Mouse (Mus musculus): ENCODE measurements around the gene Foxc1. TPM values are rescaled to one million over a fixed set of nuclear protein-coding genes. Genes with fewer than 3 reads are reported as not detected.

Gene Foxc1
- total RNA-seq, 4 experiments from 2014 or later = 4.2 to 5.4 (median 5.0) TPM

DNA sequence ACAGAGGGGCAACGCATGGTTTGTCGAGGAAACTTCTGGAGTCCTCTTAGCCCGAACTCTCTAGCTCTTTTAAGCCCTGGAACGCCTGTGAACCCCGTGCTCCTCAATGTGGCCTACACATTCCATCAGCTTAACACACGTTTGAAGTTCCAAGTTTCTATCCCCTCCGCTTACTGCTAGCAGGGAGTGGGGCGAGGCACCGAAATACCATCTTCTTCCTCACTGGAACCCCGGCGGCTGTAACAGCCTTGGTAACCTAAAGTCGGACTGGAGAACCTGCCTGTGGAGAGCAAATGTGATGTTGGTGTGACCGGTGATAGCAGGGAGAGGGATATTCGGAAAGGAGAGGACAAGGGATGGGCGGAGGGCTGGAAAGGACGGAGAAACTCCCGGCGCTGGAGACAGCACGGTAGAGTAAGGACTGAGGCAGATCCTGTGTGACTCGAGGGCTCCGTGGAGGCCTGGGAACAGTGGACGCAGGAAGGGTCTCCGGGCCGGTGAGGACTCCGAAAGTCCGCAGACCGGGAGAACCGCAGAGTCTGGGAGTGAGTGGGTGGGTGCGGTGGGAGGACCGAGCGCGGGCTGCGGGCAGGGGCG, 504 bp upstream of the Foxc1 start:
- no peak for DNase-seq (ENCODE audit: low spot score in 2 of 2)

DNA sequence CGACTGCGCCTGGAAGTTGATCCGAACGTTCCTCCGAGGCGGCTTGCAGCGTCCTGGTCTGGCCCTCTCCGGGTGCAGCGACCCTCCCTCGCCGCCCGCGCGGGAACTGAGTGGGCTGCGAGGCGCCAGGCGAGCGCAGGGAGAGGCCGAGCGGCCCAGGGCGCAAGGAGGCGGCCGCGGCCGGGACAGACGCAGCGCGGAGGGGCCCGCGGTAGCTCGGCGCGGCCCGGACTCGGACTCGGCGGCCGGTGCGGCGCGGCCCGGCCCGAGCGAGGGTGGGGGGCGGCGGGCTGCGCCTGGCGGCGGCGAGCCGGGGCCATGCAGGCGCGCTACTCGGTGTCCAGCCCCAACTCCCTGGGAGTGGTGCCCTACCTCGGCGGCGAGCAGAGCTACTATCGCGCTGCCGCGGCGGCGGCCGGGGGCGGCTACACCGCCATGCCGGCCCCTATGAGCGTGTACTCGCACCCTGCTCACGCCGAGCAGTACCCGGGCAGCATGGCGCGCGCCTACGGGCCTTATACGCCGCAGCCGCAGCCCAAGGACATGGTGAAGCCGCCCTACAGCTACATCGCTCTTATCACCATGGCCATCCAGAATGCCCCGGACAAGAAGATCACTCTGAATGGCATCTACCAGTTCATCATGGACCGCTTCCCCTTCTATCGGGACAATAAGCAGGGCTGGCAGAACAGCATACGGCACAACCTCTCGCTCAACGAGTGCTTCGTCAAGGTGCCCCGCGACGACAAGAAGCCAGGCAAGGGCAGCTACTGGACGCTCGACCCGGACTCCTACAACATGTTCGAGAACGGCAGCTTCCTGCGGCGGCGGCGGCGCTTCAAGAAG, 680 bp downstream of the Foxc1 start:
- no peak for DNase-seq (ENCODE audit: low spot score in 2 of 2)

- no peak for DNase-seq (ENCODE audit: low spot score in 2 of 2)
These were observed 1.3 kb downstream of the Foxc1 start for GRCm38 (mm10) chr13:31807736-31808115.

DNA sequence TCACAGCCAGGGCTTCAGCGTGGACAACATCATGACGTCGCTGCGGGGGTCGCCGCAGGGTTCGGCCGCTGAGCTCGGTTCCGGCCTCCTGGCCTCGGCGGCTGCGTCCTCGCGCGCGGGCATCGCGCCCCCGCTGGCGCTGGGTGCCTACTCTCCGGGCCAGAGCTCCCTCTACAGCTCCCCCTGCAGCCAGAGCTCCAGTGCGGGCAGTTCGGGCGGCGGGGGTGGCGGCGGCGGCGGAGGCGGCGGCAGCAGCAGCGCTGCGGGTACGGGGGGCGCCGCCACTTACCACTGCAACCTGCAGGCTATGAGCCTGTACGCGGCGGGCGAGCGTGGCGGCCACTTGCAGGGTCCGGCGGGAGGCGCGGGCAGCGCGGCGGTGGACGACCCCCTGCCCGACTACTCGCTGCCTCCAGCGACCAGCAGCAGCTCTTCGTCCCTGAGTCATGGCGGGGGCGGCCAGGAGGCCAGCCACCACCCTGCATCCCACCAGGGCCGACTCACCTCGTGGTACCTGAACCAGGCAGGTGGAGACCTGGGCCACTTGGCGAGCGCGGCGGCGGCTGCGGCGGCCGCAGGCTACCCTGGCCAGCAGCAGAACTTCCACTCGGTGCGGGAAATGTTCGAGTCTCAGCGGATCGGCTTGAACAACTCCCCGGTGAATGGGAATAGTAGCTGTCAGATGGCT, 1.8 kb downstream of the Foxc1 start:
- DNase-seq (ENCODE audit: low spot score in 2 of 2) = no peak

DNA sequence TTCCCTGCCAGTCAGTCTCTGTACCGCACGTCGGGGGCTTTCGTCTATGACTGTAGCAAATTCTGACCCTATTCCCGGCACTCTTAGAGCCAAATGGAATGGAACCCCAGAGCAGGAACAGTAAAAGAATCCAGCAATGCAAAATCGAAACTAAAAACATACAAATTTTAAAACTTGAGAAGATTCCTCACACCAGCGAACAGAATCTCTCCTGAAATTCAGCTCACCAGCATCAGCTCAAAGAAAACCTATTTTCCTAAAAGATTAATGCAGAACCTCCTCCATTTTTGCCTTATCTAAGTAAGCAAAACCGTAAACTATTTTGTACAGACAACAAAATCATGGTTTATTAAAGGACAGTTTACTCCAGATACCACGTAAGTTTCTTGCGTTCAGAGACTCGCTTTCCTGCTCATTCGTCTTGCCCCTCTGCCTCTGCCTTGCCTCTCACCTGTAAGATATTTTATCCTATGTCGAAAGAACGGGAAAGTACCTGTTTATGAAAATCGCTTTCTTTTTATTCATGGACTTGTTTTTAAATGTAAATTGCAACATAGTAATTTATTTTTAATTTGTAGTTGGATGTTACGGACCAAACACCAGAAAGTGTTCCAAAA, 2.5 kb downstream of the Foxc1 start:
- no peak for DNase-seq (ENCODE audit: low spot score in 2 of 2)

GRCm38 (mm10) chr13:31809701-31810100, 3.3 kb downstream of the Foxc1 start:
- DNase-seq (ENCODE audit: low spot score in 2 of 2) = no peak

- no peak for DNase-seq (ENCODE audit: low spot score in 2 of 2)
These were observed 3.9 kb downstream of the Foxc1 start for GRCm38 (mm10) chr13:31810375-31810692.

- DNase-seq (ENCODE audit: low spot score in 2 of 2) = no peak
These were observed 4.5 kb downstream of the Foxc1 start for GRCm38 (mm10) chr13:31810693-31811541.

DNA sequence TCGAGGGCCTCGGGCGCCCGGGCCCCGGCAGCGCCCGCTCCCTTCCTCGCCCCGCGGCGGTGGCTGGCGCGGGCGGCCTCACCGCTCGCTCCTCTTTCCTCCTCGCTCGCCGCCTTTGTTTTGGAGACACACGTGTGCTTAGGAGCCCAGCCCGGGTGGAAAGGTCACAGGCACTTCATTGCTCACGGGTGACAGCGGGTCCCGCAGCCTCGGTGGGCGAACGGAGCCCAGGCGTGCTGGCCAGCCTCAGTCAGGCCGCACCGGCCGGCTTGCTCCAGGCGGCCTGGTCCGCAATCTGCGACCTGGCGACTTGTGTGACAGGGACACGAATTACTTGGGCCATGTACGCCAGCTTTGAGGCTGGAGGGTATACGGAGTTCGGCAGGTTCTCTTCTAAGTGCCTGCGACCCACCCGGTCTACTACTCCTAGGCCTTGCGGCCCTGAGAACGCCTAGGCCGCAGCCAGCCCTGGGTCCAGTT, 5.1 kb downstream of the Foxc1 start:
- no peak for DNase-seq (ENCODE audit: low spot score in 2 of 2)

GRCm38 (mm10) chr13:31812701-31813100, 6.3 kb downstream of the Foxc1 start:
- DNase-seq (ENCODE audit: low spot score in 2 of 2) = no peak

GRCm38 (mm10) chr13:31815383-31816003, 9.1 kb downstream of the Foxc1 start:
- DNase-seq (ENCODE audit: low spot score in 2 of 2) = no peak

GRCm38 (mm10) chr13:31818337-31818736, 11.9 kb downstream of the Foxc1 start:
- no peak for DNase-seq (ENCODE audit: low spot score in 2 of 2)

GRCm38 (mm10) chr13:31819664-31820405, 13.4 kb downstream of the Foxc1 start:
- no peak for DNase-seq (ENCODE audit: low spot score in 2 of 2)

GRCm38 (mm10) chr13:31820587-31821017, 14.2 kb downstream of the Foxc1 start:
- DNase-seq (ENCODE audit: low spot score in 2 of 2) = no peak

DNA sequence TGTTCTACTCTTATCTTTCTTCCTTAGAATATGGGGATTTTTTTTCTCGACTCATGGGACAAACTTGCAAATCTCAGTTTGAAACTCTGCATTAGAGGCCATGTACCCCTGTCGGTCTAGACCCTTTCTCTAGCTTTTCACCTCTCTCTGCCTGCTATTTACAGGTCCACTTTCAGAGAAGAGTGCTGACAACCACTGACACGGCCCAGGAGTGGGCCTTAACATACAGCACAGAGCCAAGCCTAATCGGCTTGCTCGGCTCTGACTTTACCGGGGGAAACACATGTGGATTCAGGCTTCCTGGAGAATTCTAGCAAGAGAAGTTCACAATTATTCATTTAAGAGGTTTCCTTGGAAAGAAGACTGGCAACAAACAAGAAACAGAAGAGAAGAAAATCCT, 14.6 kb downstream of the Foxc1 start:
- no peak for DNase-seq (ENCODE audit: low spot score in 2 of 2)

- no peak for DNase-seq (ENCODE audit: low spot score in 2 of 2)
These were observed 16.9 kb downstream of the Foxc1 start for GRCm38 (mm10) chr13:31823316-31823715.

DNA sequence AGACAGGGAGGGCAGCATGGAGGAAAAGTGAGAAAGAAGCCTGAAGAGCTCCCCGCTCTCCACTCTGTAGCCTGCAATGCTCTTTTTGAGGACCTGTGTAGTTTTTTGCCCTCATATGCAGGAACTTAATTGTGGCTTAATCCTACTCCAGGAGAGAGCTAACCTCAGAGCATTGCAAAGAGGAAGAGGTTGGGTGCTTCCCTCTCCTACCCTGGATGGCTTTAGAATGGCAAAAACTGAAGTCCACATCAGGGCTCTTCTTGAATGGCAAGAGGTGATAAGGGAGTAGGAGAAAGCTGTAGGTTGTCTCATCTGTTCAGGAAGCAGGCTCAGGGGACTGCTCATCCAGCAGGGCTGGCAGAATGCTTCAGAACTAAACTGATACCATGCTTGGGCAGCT, 18.7 kb downstream of the Foxc1 start:
- no peak for DNase-seq (ENCODE audit: low spot score in 2 of 2)

DNA sequence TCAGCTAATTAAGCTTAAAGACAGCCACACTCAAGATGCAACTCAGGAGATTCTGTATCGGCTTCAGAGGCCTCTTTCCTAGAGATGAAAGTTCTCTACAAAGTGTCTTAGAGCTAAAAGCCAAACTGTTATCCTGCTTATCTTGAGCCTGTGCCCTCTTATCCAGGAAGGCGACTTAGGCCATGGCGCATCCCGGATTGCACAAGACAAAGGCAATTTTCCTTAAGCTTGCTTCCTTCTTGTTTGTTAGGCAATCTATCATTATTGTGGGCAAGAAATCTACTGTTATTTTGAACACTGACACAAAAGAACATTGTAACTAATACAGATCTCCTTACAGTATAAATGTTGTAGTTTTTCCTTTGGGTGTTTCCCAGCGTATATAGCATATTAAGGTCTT, 20.7 kb downstream of the Foxc1 start:
- DNase-seq (ENCODE audit: low spot score in 2 of 2) = no peak

DNA sequence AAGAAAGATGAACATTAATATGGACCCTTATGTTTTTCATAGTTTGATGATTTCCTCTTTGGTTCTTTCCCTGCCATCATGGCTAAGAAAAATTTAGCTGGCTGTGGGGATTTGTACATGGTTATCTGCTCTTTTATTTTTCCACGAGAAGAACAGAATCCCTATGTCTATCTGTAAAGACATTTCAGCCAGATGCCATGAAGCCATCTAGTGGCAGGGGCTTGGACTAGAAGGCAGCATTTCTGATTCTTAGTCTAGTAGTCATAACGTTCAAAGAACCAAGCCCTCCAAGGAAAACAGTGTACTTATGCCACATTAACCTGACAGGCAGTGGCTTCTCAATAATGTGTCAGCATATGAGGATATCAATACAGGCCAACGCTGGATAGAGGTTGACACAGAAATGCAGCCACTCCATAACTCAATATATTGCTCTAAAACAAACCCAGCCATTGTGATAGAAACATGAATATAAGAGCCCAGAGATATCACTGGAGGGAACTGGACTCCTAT, 21.4 kb downstream of the Foxc1 start:
- no peak for DNase-seq (ENCODE audit: low spot score in 2 of 2)

GRCm38 (mm10) chr13:31828446-31828845, 22.0 kb downstream of the Foxc1 start:
- DNase-seq (ENCODE audit: low spot score in 2 of 2) = no peak
